8 mouse cellular contexts compared by ENCODE assay signal in genomic region chr11:23895060-23895426, GRCm38 (mm10). TPM values are rescaled to one million over a fixed set of nuclear protein-coding genes. Genes with fewer than 3 reads are reported as not detected.
DNase-seq lines count a peak whose midpoint lies in the region; ATAC-seq lines count a peak whose summit lies in the region.

Gene Papolg (minus strand): TSS chr11:23895253.

- H3K36me3 ChIP-seq in lung, embryonic 16.5 days (ENCODE audit: control insufficient read depth, insufficient read depth, low read length): peaks cover 4% of the 10 kb centered on the region

- peak within 1 kb of the TSS; percentile 85 for H3K9ac ChIP-seq in lung, embryonic 16.5 days (ENCODE audit: low read length)

- WGBS in lung, embryonic 16.5 days: under 1% methylated on average over 21 of the region's 21 CpGs

- no peaks in the 10 kb centered on the region for H3K9me3 ChIP-seq in lung, embryonic 16.5 days (ENCODE audit: control insufficient read depth, low read length)

- peak; percentile 99 for ATAC-seq in hematopoietic stem cell, adult 5-6 weeks (replicated peaks in 1 of 2; ENCODE audit: insufficient read depth in 1 of 2, low FRiP score in 2 of 2, low TSS enrichment in 1 of 2, low read depth in 1 of 2, poor library complexity in 2 of 2, severe bottlenecking in 2 of 2)
- peak; percentile 100 for ATAC-seq in lung, embryonic 16.5 days (ENCODE audit: low read depth)

- H3K4me2 ChIP-seq in lung, embryonic 16.5 days (ENCODE audit: low read depth, low read length): peak within 1 kb of the TSS; percentile 76

- H3K4me3 ChIP-seq in lung, embryonic 16.5 days (ENCODE audit: low read length): peak within 1 kb of the TSS; percentile 91

- H3K27ac ChIP-seq in lung, embryonic 16.5 days (ENCODE audit: low read length): peak within 1 kb of the TSS; percentile 93

- peak; percentile 70 for DNase-seq in MEL-GATA-1-ER (ENCODE audit: extremely low read depth, low read depth)
- DNase-seq in cerebellum, adult 8-10 months: peak; percentile 86
- DNase-seq in forelimb bud, embryonic 11.5 days (ENCODE audit: low read depth, low spot score): peak; percentile 89
- DNase-seq in layer of hippocampus, adult 9-10 months (ENCODE audit: low spot score): peak; percentile 69
- peak; percentile 69 for DNase-seq in ovary, postnatal 10 days (ENCODE audit: low spot score)
- peak; percentile 86 to 90 for DNase-seq in thymus, postnatal 10 days (ENCODE audit: low spot score in 2 of 2)

- no peaks in the 10 kb centered on the region for H3K27me3 ChIP-seq in lung, embryonic 16.5 days (ENCODE audit: control insufficient read depth, insufficient read depth, low read depth, low read length)

- 0 out of 2 replicates have a peak, but pooled peaks cover 2% of the 10 kb centered on the region for H3K4me1 ChIP-seq in lung, embryonic 16.5 days (replicated peaks; ENCODE audit: control insufficient read depth, insufficient read depth, low read length)

RNA-seq across cellular contexts. Expression of gene Papolg, which starts in this region (rescaled TPM):
- 31.7 and 35.3 TPM in 2 replicates for total RNA-seq in hematopoietic stem cell, adult 5-6 weeks (2017)
- polyA plus RNA-seq in lung, embryonic 16.5 days (2015; fragmentation: Nextera tagmentation; extraction: Ambion mirVana): 13.3 and 14.5 TPM in 2 replicates

Comparison
In these comparisons a context has a peak if more than half of its experiments do, and no peak if none do; other contexts are left out.
1. Peak in every context shown above with its lines: DNase-seq, ATAC-seq, H3K4me3 ChIP-seq and H3K27ac ChIP-seq.